Mouse (Mus musculus) midbrain, embryonic 13.5 days (tissue): ENCODE results near the gene Zfp827. TPM values are rescaled to one million over a fixed set of nuclear protein-coding genes. Genes with fewer than 3 reads are reported as not detected.

Experiments
- ATAC-seq: fragments of 200-750 bp; cut with Nextera tagmentation; 2 replicates; pipeline ENCODE4 v1.8.0; 2017; ENCODE audit warnings: mild to moderate bottlenecking, moderate TSS enrichment, moderate library complexity
- H3K27ac ChIP-seq: fragments of 300-500 bp; sonication (generic); 2 replicates; pipeline ENCODE4 v1.5.1; 2015; ENCODE audit warnings: inconsistent platforms, mild to moderate bottlenecking, moderate library complexity
- H3K27me3 ChIP-seq: fragments of 300-500 bp; sonication (generic); 2 replicates; pipeline ENCODE4 v1.6.1; 2015; ENCODE audit warnings: mild to moderate bottlenecking, inconsistent platforms
- H3K36me3 ChIP-seq: fragments of 300-500 bp; sonication (generic); 2 replicates; pipeline ENCODE4 v1.6.1; 2015; ENCODE audit warnings: mild to moderate bottlenecking, inconsistent platforms
- H3K4me1 ChIP-seq: fragments of 300-500 bp; sonication (generic); replicated peaks from 2 replicates; pipeline ENCODE4 v1.6.1; 2015; ENCODE audit warnings: inconsistent platforms
- H3K4me2 ChIP-seq: fragments of 300-500 bp; sonication (generic); replicated peaks from 2 replicates; pipeline ENCODE4 v1.6.1; 2015; ENCODE audit warnings: moderate library complexity, mild to moderate bottlenecking, inconsistent platforms
- H3K4me3 ChIP-seq: fragments of 300-500 bp; sonication (generic); replicated peaks from 2 replicates; pipeline ENCODE4 v1.5.1; 2015; ENCODE audit warnings: mild to moderate bottlenecking, inconsistent platforms
- H3K9ac ChIP-seq: fragments of 300-500 bp; sonication (generic); replicated peaks from 2 replicates; pipeline ENCODE4 v1.6.1; 2015; ENCODE audit warnings: mild to moderate bottlenecking, inconsistent platforms
- H3K9me3 ChIP-seq: fragments of 300-500 bp; sonication (generic); 2 replicates; pipeline ENCODE4 v1.6.1; 2016; ENCODE audit warnings: mild to moderate bottlenecking, inconsistent platforms
- WGBS: fragments of 180-500 bp; shearing (Covaris S2); methylation state at CpG from one replicate; pipeline ENCODE4 v1.1.7; 2015; 5-methylcytosine and 5-hydroxymethylcytosine counted together
- polyA plus RNA-seq: library from polyadenylated mRNA; unstranded; fragments of >200 nt; fragmentation: Nextera tagmentation; extraction: Ambion mirVana; gene quantifications from 2 replicates; pipeline ENCODE4 v1.2.1, GENCODE M21; 2015

Gene Zfp827
- polyA plus RNA-seq, 1 experiment from 2014 or later: 14.6 TPM

DNA sequence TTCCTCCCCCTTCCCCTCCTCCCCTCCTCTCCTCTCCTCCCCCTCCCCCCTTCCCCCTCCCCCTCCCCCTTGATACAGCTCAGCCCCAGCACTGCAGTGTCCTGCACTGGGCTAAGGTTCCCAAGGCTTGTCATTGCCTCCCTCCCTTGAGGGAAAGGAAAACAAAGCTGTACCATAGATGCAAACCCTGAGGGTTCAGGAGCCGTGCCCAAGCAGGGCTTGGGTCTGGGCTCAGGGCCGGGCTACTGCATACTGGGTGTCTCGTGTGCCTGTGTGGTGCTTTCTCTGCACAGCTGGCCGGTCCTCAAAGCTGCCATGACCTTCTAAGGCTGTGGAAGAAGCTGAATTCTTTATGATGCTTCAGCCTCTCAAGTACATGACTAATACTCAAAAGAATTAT lies 145.4 kb downstream of the Zfp827 start:
- H3K36me3 ChIP-seq: peaks cover 19% of the 10 kb centered on the region
- peaks cover 8% of the 10 kb centered on the region for H3K4me1 ChIP-seq
- ATAC-seq: peak; percentile 82
- H3K27me3 ChIP-seq: no peaks in the 10 kb centered on the region
- no peak overlapping the region for H3K27ac ChIP-seq
- H3K9me3 ChIP-seq: no peaks in the 10 kb centered on the region
- no peak overlapping the region for H3K4me3 ChIP-seq
- 60% methylated on average over 4 of the region's 4 CpGs for WGBS
- H3K9ac ChIP-seq: no peak overlapping the region
- no peak overlapping the region for H3K4me2 ChIP-seq

GRCm38 (mm10) chr8:79175991-79176390 lies 147.8 kb downstream of the Zfp827 start:
- no peaks in the 10 kb centered on the region for H3K27me3 ChIP-seq
- H3K4me1 ChIP-seq: peaks cover 8% of the 10 kb centered on the region
- no peak overlapping the region for H3K4me2 ChIP-seq
- peaks cover 43% of the 10 kb centered on the region for H3K36me3 ChIP-seq
- no peak overlapping the region for H3K9ac ChIP-seq
- no peak for ATAC-seq
- WGBS: 55% methylated on average over 4 of the region's 4 CpGs
- H3K9me3 ChIP-seq: no peaks in the 10 kb centered on the region
- no peak overlapping the region for H3K4me3 ChIP-seq
- H3K27ac ChIP-seq: 0 out of 2 replicates have a peak overlapping the region, but pooled peaks have one; percentile 5

GRCm38 (mm10) chr8:79179678-79180077 lies 151.4 kb downstream of the Zfp827 start:
- H3K36me3 ChIP-seq: peaks cover 77% of the 10 kb centered on the region
- ATAC-seq: no peak

GRCm38 (mm10) chr8:79185488-79185887 lies 157.3 kb downstream of the Zfp827 start:
- H3K4me1 ChIP-seq: no peaks in the 10 kb centered on the region
- no peaks in the 10 kb centered on the region for H3K9me3 ChIP-seq
- no peaks in the 10 kb centered on the region for H3K27me3 ChIP-seq
- WGBS: 85% methylated on average over 7 of the region's 7 CpGs
- peaks cover 95% of the 10 kb centered on the region for H3K36me3 ChIP-seq
- no peak overlapping the region for H3K9ac ChIP-seq
- no peak for ATAC-seq
- no peak overlapping the region for H3K4me2 ChIP-seq
- H3K27ac ChIP-seq: no peak overlapping the region
- no peak overlapping the region for H3K4me3 ChIP-seq

More at GRCm38 (mm10) chr8:79179678-79180077, 151.4 kb downstream of the Zfp827 start:
- H3K4me2 ChIP-seq: no peak overlapping the region
- WGBS: 88% methylated on average over 6 of the region's 6 CpGs
- H3K9me3 ChIP-seq: no peaks in the 10 kb centered on the region
- no peak overlapping the region for H3K9ac ChIP-seq
- H3K4me3 ChIP-seq: no peak overlapping the region
- no peaks in the 10 kb centered on the region for H3K27me3 ChIP-seq
- no peaks in the 10 kb centered on the region; the same call in 1 of the 2 replicates for H3K4me1 ChIP-seq
- H3K27ac ChIP-seq: no peak overlapping the region

DNA sequence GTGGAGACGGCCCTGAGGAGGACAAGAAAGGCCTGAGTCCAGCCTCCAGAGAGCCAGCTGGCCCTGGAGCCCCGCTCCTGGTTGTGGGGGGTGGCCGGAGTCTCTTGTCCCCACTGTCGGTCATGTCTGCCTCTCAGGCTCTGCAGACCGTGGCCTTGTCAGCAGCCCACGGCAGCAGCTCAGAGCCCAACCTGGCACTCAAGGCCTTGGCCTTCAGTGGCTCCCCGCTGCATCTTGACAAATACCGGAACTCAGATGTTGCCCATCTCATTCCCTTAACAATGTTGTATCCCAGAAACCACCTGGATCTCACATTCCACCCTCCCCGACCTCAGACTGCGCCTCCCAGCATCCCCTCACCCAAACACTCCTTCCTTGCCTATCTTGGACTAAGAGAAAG lies 161.8 kb downstream of the Zfp827 start:
- Histone ChIP-seq H3K36me3 (peaks cover 83% of the 10 kb centered on the region), H3K4me2 (no peak overlapping the region), H3K27me3 (no peaks in the 10 kb centered on the region), H3K4me3 (no peak overlapping the region), H3K4me1 (no peaks in the 10 kb centered on the region), H3K27ac (no peak overlapping the region), H3K9me3 (no peaks in the 10 kb centered on the region), H3K9ac (no peak overlapping the region)
- ATAC-seq: no peak
- 94% methylated on average over 10 of the region's 10 CpGs for WGBS

- Histone ChIP-seq H3K4me3 (no peak overlapping the region), H3K27ac (no peak overlapping the region), H3K4me1 (no peaks in the 10 kb centered on the region), H3K9me3 (no peaks in the 10 kb centered on the region), H3K36me3 (peaks cover 23% of the 10 kb centered on the region), H3K9ac (no peak overlapping the region), H3K27me3 (no peaks in the 10 kb centered on the region), H3K4me2 (no peak overlapping the region)
- no peak for ATAC-seq
- 77% methylated on average over 4 of the region's 4 CpGs for WGBS
Observed at GRCm38 (mm10) chr8:79196481-79196880, 168.2 kb downstream of the Zfp827 start.

- ATAC-seq: no peak
- no peaks in the 10 kb centered on the region for H3K9me3 ChIP-seq
- H3K4me1 ChIP-seq: no peaks in the 10 kb centered on the region
- 51% methylated on average over 3 of the region's 3 CpGs for WGBS
- peaks cover 10% of the 10 kb centered on the region; the same call in 1 of the 2 replicates for H3K36me3 ChIP-seq
- no peaks in the 10 kb centered on the region for H3K27me3 ChIP-seq
- no peak overlapping the region for H3K27ac ChIP-seq
- no peak overlapping the region for H3K9ac ChIP-seq
- H3K4me2 ChIP-seq: no peak overlapping the region
- no peak overlapping the region for H3K4me3 ChIP-seq
Observed at GRCm38 (mm10) chr8:79198675-79199074, 170.4 kb downstream of the Zfp827 start.

- Histone ChIP-seq H3K27ac (no peak overlapping the region), H3K4me2 (no peak overlapping the region)
Observed at GRCm38 (mm10) chr8:79201446-79202147, 173.4 kb downstream of the Zfp827 start.

GRCm38 (mm10) chr8:79206895-79207294 lies 178.7 kb downstream of the Zfp827 start:
- 83% methylated on average over 4 of the region's 4 CpGs for WGBS
- H3K36me3 ChIP-seq: no peaks in the 10 kb centered on the region
- no peaks in the 10 kb centered on the region for H3K9me3 ChIP-seq
- no peak overlapping the region for H3K27ac ChIP-seq
- no peaks in the 10 kb centered on the region for H3K27me3 ChIP-seq
- H3K4me1 ChIP-seq: peaks cover 21% of the 10 kb centered on the region
- H3K9ac ChIP-seq: no peak overlapping the region
- H3K4me2 ChIP-seq: no peak overlapping the region
- H3K4me3 ChIP-seq: no peak overlapping the region
- ATAC-seq: no peak

More at GRCm38 (mm10) chr8:79201446-79202147, 173.4 kb downstream of the Zfp827 start:
- no peaks in the 10 kb centered on the region for H3K9me3 ChIP-seq
- 79% methylated on average over 11 of the region's 11 CpGs for WGBS
- no peak overlapping the region for H3K9ac ChIP-seq
- peaks cover 3% of the 10 kb centered on the region; the same call in 1 of the 2 replicates for H3K36me3 ChIP-seq
- no peak overlapping the region for H3K4me3 ChIP-seq
- no peaks in the 10 kb centered on the region for H3K27me3 ChIP-seq
- no peak for ATAC-seq
- H3K4me1 ChIP-seq: no peaks in the 10 kb centered on the region

- Histone ChIP-seq H3K9ac (no peak overlapping the region), H3K9me3 (no peaks in the 10 kb centered on the region), H3K36me3 (no peaks in the 10 kb centered on the region), H3K27ac (no peak overlapping the region), H3K27me3 (no peaks in the 10 kb centered on the region), H3K4me2 (no peak overlapping the region), H3K4me3 (no peak overlapping the region), H3K4me1 (peaks cover 21% of the 10 kb centered on the region)
- WGBS: 56% methylated on average over 3 of the region's 3 CpGs
- no peak for ATAC-seq
Observed at GRCm38 (mm10) chr8:79208181-79208580, 179.9 kb downstream of the Zfp827 start.

DNA sequence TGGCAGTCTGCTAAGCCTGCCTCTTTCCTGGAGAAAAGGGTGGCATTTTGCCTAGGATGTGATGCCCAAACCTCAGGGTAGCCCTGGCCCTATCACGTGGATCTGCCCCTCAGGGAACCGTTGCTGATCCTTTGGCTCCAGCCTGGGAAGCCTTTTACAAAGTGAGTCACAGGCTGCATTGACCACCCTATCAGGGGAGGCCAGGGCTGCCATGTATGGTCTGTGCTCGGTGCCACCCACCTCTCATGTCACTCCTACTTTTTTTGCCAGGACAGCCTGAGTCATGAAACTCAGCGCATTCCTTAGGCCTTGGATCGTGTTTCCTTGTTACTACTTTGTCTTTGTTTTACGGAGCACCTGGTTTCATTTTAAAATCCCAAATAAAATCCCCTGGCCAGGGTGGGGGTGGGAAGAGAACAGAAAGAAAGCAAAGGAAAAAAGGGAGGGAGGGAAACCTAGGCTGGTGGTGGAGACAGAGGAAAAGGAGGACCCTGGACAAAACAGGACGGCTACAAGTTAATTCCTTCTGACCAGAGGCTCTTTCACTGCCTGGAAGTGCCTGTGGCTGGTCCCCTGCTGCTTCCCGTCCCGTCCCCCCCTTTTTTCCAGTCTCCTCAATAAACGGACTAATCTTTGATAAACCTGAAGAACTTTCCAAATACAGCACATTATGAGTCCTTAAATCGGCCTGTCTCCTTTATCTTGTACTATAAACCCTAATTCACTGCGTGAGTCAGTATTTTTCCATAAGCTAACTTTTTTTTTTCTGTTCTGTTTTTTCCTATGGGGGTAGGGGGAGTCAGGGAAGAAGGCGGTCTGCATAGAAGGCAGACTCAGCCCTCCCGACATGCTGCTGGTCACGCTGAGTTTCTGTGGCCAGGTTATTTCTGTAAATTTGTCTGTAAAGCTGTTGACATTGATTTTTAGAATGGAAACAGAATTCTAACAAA lies 180.7 kb downstream of the Zfp827 start:
- peaks cover 21% of the 10 kb centered on the region for H3K4me1 ChIP-seq
- ATAC-seq: peak; percentile 51; the same call in 1 of the 2 replicates
- H3K4me3 ChIP-seq: peak overlapping the region; percentile 36
- no peaks in the 10 kb centered on the region for H3K27me3 ChIP-seq
- H3K9ac ChIP-seq: peak overlapping the region; percentile 53; the same call in 1 of the 2 replicates
- 11% methylated on average over 15 of the region's 15 CpGs for WGBS
- H3K36me3 ChIP-seq: no peaks in the 10 kb centered on the region
- no peaks in the 10 kb centered on the region for H3K9me3 ChIP-seq
- H3K4me2 ChIP-seq: peak overlapping the region; percentile 60
- H3K27ac ChIP-seq: no peak overlapping the region
